Mouse (Mus musculus): ENCODE measurements around the gene Cyp4a12b. TPM values are rescaled to one million over a fixed set of nuclear protein-coding genes. Genes with fewer than 3 reads are reported as not detected.
"Not testable (repeated sequence)": the region's sequence is repeated elsewhere in the genome, so short reads cannot be mapped to it uniquely, and the experiment has no call there.

Cyp4a12b gene
- total RNA-seq (2021): not detected
- long read RNA-seq, experiment 1: 0 reads
- long read RNA-seq, experiment 2: 0 reads

GRCm38 (mm10) chr4:115411324-115411723 lies at the start of gene Cyp4a12b:
Gene Cyp4a12b, plus strand, starts transcription at chr4:115411624.
- DNase-seq (ENCODE audit: low spot score in 2 of 2): not testable (repeated sequence)

- not testable (repeated sequence) for DNase-seq (ENCODE audit: low spot score in 2 of 2)
These were observed 45.8 kb upstream of the Cyp4a12b start for GRCm38 (mm10) chr4:115365624-115366023.

- DNase-seq (ENCODE audit: low spot score in 2 of 2): not testable (repeated sequence)
These were observed 43.4 kb upstream of the Cyp4a12b start for GRCm38 (mm10) chr4:115368067-115368466.

- DNase-seq (ENCODE audit: low spot score in 2 of 2): not testable (repeated sequence)
These were observed 15.2 kb upstream of the Cyp4a12b start for GRCm38 (mm10) chr4:115396256-115396655.

- not testable (repeated sequence) for DNase-seq (ENCODE audit: low spot score in 2 of 2)
These were observed 14.5 kb upstream of the Cyp4a12b start for GRCm38 (mm10) chr4:115396950-115397349.

GRCm38 (mm10) chr4:115450577-115451137 lies 39.2 kb downstream of the Cyp4a12b start:
- no peak for DNase-seq (ENCODE audit: low spot score in 2 of 2)

GRCm38 (mm10) chr4:115452304-115452703 lies 40.9 kb downstream of the Cyp4a12b start, which contains the start of gene Cyp4a30b:
Gene Cyp4a30b, plus strand, starts transcription at chr4:115452604.
- DNase-seq (ENCODE audit: low spot score in 2 of 2): no peak

GRCm38 (mm10) chr4:115473585-115473984 lies 62.2 kb downstream of the Cyp4a12b start:
- DNase-seq (ENCODE audit: low spot score in 2 of 2): not testable (repeated sequence)

- not testable (repeated sequence) for DNase-seq (ENCODE audit: low spot score in 2 of 2)
These were observed 64.6 kb downstream of the Cyp4a12b start for GRCm38 (mm10) chr4:115476051-115476450.

- no peak for DNase-seq (ENCODE audit: low spot score in 2 of 2)
These were observed 69.7 kb downstream of the Cyp4a12b start for GRCm38 (mm10) chr4:115481006-115481652.

Other genes starting within 250 kb of the Cyp4a12b start
- gene Cyp4a29, start 169.5 kb upstream of the Cyp4a12b start, total RNA-seq (2021): not detected
- not detected for gene Cyp4a12a, start 112.6 kb upstream of the Cyp4a12b start, total RNA-seq (2021)
- not detected for gene Cyp4a30b, start 41.0 kb downstream of the Cyp4a12b start, total RNA-seq (2021)
- under 1 TPM in 1 of 2 experiments, not detected in 1; 0.67 TPM for gene Cyp4a14, start 84.5 kb downstream of the Cyp4a12b start, total RNA-seq (2021)
- under 1 TPM in 1 of 2 experiments, not detected in 1; 0.13 TPM for gene Cyp4a10, start 106.6 kb downstream of the Cyp4a12b start, total RNA-seq (2021)
- gene Cyp4a31, start 152.0 kb downstream of the Cyp4a12b start, total RNA-seq (2021): not detected
- not detected for gene Cyp4a32, start 189.3 kb downstream of the Cyp4a12b start, total RNA-seq (2021)
- 1 to 10 TPM; 1.9 to 3.0 TPM for gene Cyp4b1, start 236.1 kb downstream of the Cyp4a12b start, total RNA-seq (2021)

Measured in gastrocnemius, postnatal 4 days (tissue).